Mouse (Mus musculus): ENCODE data around the gene Frmd4b. TPM values are rescaled to one million over a fixed set of nuclear protein-coding genes. Genes with fewer than 3 reads are reported as not detected.

The Frmd4b gene
- total and polyA plus RNA-seq, 3 experiments = 0.13 to 0.70 (median 0.13) TPM

GRCm38 (mm10) chr6:97586024-97586423 lies 31.3 kb downstream of the Frmd4b start:
- peaks cover 3 to 8% of the 10 kb centered on the region in 2 experiments; a peak in 3 of 4 replicates for H3K4me1 ChIP-seq (ENCODE audit: control insufficient read depth in 1 of 2, insufficient read depth in 2 of 2)
- H3K27me3 ChIP-seq (replicated peaks) = no peaks in the 10 kb centered on the region
- no peak for DNase-seq (ENCODE audit: extremely low read depth)
- no peak overlapping the region for H3K4me3 ChIP-seq (replicated peaks in 1 of 3; ENCODE audit: low read depth in 2 of 3, low read length in 2 of 3, poor library complexity in 1 of 3)
- no peaks in the 10 kb centered on the region for H3K79me2 ChIP-seq (replicated peaks; ENCODE audit: control insufficient read depth, extremely low read depth, insufficient read depth, poor library complexity, severe bottlenecking)
- TF ChIP-seq MAX (IDR thresholded peaks at IDR 0.05; ENCODE audit: low read length) (no peak), TBP (conservative IDR thresholded peaks at IDR 0.05; ENCODE audit: low read depth, low read length) (no peak), POLR2AphosphoS2 (IDR thresholded peaks at IDR 0.05; ENCODE audit: low read depth, low read length) (no peak), PAX5 (IDR thresholded peaks at IDR 0.05; ENCODE audit: low read length) (no peak), JUN (IDR thresholded peaks at IDR 0.05; ENCODE audit: insufficient read depth, low read depth, low read length) (no peak), USF2 (conservative IDR thresholded peaks at IDR 0.05; ENCODE audit: low read depth, low read length) (no peak), MEF2A (IDR thresholded peaks at IDR 0.05; ENCODE audit: borderline replicate concordance, low read depth, low read length) (no peak), E2F4 (IDR thresholded peaks at IDR 0.05; ENCODE audit: insufficient replicate concordance, low read depth, low read length) (no peak), IRF4 (IDR thresholded peaks at IDR 0.05; ENCODE audit: low read depth, low read length) (no peak), CTCF (conservative IDR thresholded peaks at IDR 0.05 in 1 of 2, IDR thresholded peaks at IDR 0.05 in 1 of 2; ENCODE audit: low read depth in 2 of 2, low read length in 2 of 2) (no peak), EP300 (IDR thresholded peaks at IDR 0.05; ENCODE audit: low read length) (no peak), ETS1 (conservative IDR thresholded peaks at IDR 0.05; ENCODE audit: low read depth, low read length) (no peak), TCF12 (IDR thresholded peaks at IDR 0.05; ENCODE audit: low read depth, low read length) (no peak), KAT2A (IDR thresholded peaks at IDR 0.05; ENCODE audit: insufficient replicate concordance, low read length) (no peak)
- no peak overlapping the region for H3K9ac ChIP-seq (ENCODE audit: insufficient read depth, low read depth)
- H3K27ac ChIP-seq (ENCODE audit: insufficient read depth, low read depth) = no peak overlapping the region
- H3K36me3 ChIP-seq (replicated peaks in 1 of 2; ENCODE audit: control insufficient read depth in 1 of 2, insufficient read depth in 1 of 2, low read length in 1 of 2) = no peaks in the 10 kb centered on the region
- H3K4me2 ChIP-seq (ENCODE audit: insufficient read depth, low read depth, poor library complexity, severe bottlenecking) = no peak overlapping the region
- dilution Hi-C loops (cut with MboI; ENCODE audit: extremely low pct_ligation_motif_present, extremely low pct_unique_long_range_greater_than_20kb, low sequenced_read_pairs) = no loop called here
- H3K9me3 ChIP-seq (replicated peaks; ENCODE audit: low read length) = no peaks in the 10 kb centered on the region
- in situ Hi-C loops (cut with MboI; ENCODE audit: low pct_ligation_motif_present, low pct_unique_long_range_greater_than_20kb, low sequenced_read_pairs) = no loop called here

- no peak for DNase-seq (ENCODE audit: extremely low read depth)
- Histone ChIP-seq H3K27ac (ENCODE audit: insufficient read depth, low read depth) (no peak overlapping the region), H3K4me1 (ENCODE audit: control insufficient read depth in 1 of 2, insufficient read depth in 2 of 2) (peaks cover 3 to 7% of the 10 kb centered on the region in 2 experiments; a peak in 3 of 4 replicates), H3K27me3 (replicated peaks) (no peaks in the 10 kb centered on the region), H3K4me2 (ENCODE audit: insufficient read depth, low read depth, poor library complexity, severe bottlenecking) (no peak overlapping the region), H3K79me2 (replicated peaks; ENCODE audit: control insufficient read depth, extremely low read depth, insufficient read depth, poor library complexity, severe bottlenecking) (no peaks in the 10 kb centered on the region), H3K36me3 (replicated peaks in 1 of 2; ENCODE audit: control insufficient read depth in 1 of 2, insufficient read depth in 1 of 2, low read length in 1 of 2) (no peaks in the 10 kb centered on the region), H3K4me3 (replicated peaks in 1 of 3; ENCODE audit: low read depth in 2 of 3, low read length in 2 of 3, poor library complexity in 1 of 3) (no peak overlapping the region), H3K9ac (ENCODE audit: insufficient read depth, low read depth) (no peak overlapping the region), H3K9me3 (replicated peaks; ENCODE audit: low read length) (no peaks in the 10 kb centered on the region)
- in situ Hi-C loops (cut with MboI; ENCODE audit: low pct_ligation_motif_present, low pct_unique_long_range_greater_than_20kb, low sequenced_read_pairs) = no loop called here
- TF ChIP-seq JUND (conservative IDR thresholded peaks at IDR 0.05; ENCODE audit: low read depth, low read length) = no peak
- no peak for TF ChIP-seq E2F4 (IDR thresholded peaks at IDR 0.05; ENCODE audit: insufficient replicate concordance, low read depth, low read length)
- no peak for TF ChIP-seq USF2 (conservative IDR thresholded peaks at IDR 0.05; ENCODE audit: low read depth, low read length)
- TF ChIP-seq NELFE (IDR thresholded peaks at IDR 0.05; ENCODE audit: low read depth, low read length) = no peak
- no peak for TF ChIP-seq IRF4 (IDR thresholded peaks at IDR 0.05; ENCODE audit: low read depth, low read length)
- TF ChIP-seq ELF1 (IDR thresholded peaks at IDR 0.05; ENCODE audit: low read depth, low read length) = no peak
- TF ChIP-seq RAD21 (IDR thresholded peaks at IDR 0.05; ENCODE audit: low read depth, low read length) = no peak
- dilution Hi-C loops (cut with MboI; ENCODE audit: extremely low pct_ligation_motif_present, extremely low pct_unique_long_range_greater_than_20kb, low sequenced_read_pairs) = no loop called here
These were observed 34.6 kb downstream of the Frmd4b start for GRCm38 (mm10) chr6:97582748-97583147.

Data from CH12.LX (cell line).